Mouse (Mus musculus) forebrain, embryonic 11.5 days (tissue): ENCODE data around the gene Olfr294. TPM values are rescaled to one million over a fixed set of nuclear protein-coding genes. Genes with fewer than 3 reads are reported as not detected.

Source experiments
- ATAC-seq: fragments of 200-750 bp; cut with Nextera tagmentation; replicated peaks from 2 replicates; pipeline ENCODE4 v1.8.0; 2017; ENCODE audit warnings: moderate TSS enrichment; ENCODE audit not compliant: low FRiP score
- DNase-seq: peaks from one replicate; pipeline ENCODE4 v3.0.0-alpha.2; 2017; ENCODE audit warnings: low spot score
- H3K27ac ChIP-seq: fragments of 300-500 bp; sonication (generic); 2 replicates; pipeline ENCODE4 v1.5.1; 2014; ENCODE audit warnings: low read depth, low read length
- H3K27me3 ChIP-seq: fragments of 300-500 bp; sonication (generic); 2 replicates; pipeline ENCODE4 v1.6.1; 2014; ENCODE audit warnings: mild to moderate bottlenecking, low read length, mixed read lengths; ENCODE audit not compliant: control insufficient read depth, insufficient read depth
- H3K36me3 ChIP-seq: fragments of 300-500 bp; sonication (generic); 2 replicates; pipeline ENCODE4 v1.6.1; 2014; ENCODE audit warnings: mild to moderate bottlenecking, low read length, moderate library complexity, mixed read lengths; ENCODE audit not compliant: control insufficient read depth, insufficient read depth
- H3K4me1 ChIP-seq: fragments of 300-500 bp; sonication (generic); replicated peaks from 2 replicates; pipeline ENCODE4 v1.6.1; 2014; ENCODE audit warnings: low read length, mixed read lengths; ENCODE audit not compliant: control insufficient read depth, insufficient read depth
- H3K4me2 ChIP-seq: fragments of 300-500 bp; sonication (generic); 2 replicates; pipeline ENCODE4 v1.6.1; 2014; ENCODE audit warnings: low read depth, mild to moderate bottlenecking, low read length, moderate library complexity, mixed read lengths; ENCODE audit not compliant: severe bottlenecking
- H3K4me3 ChIP-seq: fragments of 300-500 bp; sonication (generic); 2 replicates; pipeline ENCODE4 v1.5.1; 2014; ENCODE audit warnings: low read depth, low read length
- H3K9ac ChIP-seq: fragments of 300-500 bp; sonication (generic); 2 replicates; pipeline ENCODE4 v1.6.1; 2014; ENCODE audit warnings: low read length
- H3K9me3 ChIP-seq: fragments of 300-500 bp; sonication (generic); 2 replicates; pipeline ENCODE4 v1.6.1; 2016; ENCODE audit warnings: low read length, mixed read lengths; ENCODE audit not compliant: control insufficient read depth
- WGBS: fragments of 180-500 bp; shearing (Covaris S2); extraction: QIAGEN DNeasy Blood & Tissue Kit; methylation state at CpG from one replicate; pipeline ENCODE4 v1.1.7; 2014; 5-methylcytosine and 5-hydroxymethylcytosine counted together
- polyA plus RNA-seq: library from polyadenylated mRNA; unstranded; fragments of >200 nt; fragmentation: Nextera tagmentation; extraction: Ambion mirVana; gene quantifications from 2 replicates; pipeline ENCODE4 v1.2.1, GENCODE M21; 2014

Gene Olfr294
- polyA plus RNA-seq: not detected in 2 replicates

DNA sequence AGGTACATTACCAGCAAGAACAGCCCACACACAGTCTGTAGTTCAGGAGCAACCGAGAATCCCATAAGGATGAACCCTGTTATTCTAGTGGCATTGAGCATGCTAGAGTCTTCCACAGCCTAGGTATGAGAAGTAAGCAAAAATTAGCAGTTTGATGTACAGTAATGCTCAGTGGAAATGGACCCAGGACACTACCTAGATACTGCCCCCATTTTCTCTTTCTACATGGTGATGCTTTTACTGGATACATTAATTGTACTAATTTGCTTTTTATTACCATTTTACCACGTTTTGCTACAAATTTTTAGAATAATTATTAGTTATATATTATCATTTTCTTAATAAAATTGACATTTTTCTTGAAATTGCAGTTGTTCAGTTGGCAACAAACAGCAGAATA is at the start of gene Olfr294:
TSS of gene Olfr294 (minus strand) at position 101 of the 400 bp plus-strand sequence.
- 67% methylated on average over 2 of the region's 2 CpGs for WGBS
- Histone ChIP-seq H3K4me1 (no peaks in the 10 kb centered on the region), H3K9ac (no peak within 1 kb of the TSS), H3K27ac (no peak within 1 kb of the TSS), H3K9me3 (no peaks in the 10 kb centered on the region), H3K4me2 (no peak within 1 kb of the TSS), H3K27me3 (no peaks in the 10 kb centered on the region), H3K36me3 (no peaks in the 10 kb centered on the region), H3K4me3 (no peak within 1 kb of the TSS)
- ATAC-seq: no peak
- no peak for DNase-seq

DNA sequence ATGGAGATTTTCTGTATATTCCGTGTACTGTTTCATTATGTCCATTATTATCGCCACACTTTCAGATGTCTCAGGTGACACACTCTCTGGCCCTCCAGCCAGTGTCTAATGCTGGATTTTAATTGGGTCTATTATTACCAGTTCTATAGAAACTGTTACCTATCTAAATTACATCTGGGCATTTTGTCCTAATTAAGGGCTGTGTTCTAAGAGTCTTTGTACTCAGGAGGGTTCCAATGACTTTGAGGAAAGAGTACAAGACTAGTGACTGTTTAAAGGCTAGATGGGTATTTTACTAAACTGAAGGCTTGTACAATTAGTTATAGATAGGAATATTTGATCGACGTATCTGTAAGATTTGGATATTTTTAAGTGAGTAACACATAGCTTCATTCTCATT is 32.3 kb upstream of the Olfr294 start, which contains the start of gene Olfr293:
TSS of gene Olfr293 (plus strand) at position 301 of the 400 bp plus-strand sequence.
- no peak within 1 kb of the TSS for H3K9ac ChIP-seq
- no peaks in the 10 kb centered on the region for H3K27me3 ChIP-seq
- H3K27ac ChIP-seq: no peak within 1 kb of the TSS
- H3K4me1 ChIP-seq: no peaks in the 10 kb centered on the region
- DNase-seq (no peak), ATAC-seq (no peak)
- WGBS: 92% methylated on average over 4 of the region's 4 CpGs
- H3K4me2 ChIP-seq: no peak within 1 kb of the TSS
- H3K36me3 ChIP-seq: no peaks in the 10 kb centered on the region
- no peak within 1 kb of the TSS for H3K4me3 ChIP-seq
- H3K9me3 ChIP-seq: no peaks in the 10 kb centered on the region

DNA sequence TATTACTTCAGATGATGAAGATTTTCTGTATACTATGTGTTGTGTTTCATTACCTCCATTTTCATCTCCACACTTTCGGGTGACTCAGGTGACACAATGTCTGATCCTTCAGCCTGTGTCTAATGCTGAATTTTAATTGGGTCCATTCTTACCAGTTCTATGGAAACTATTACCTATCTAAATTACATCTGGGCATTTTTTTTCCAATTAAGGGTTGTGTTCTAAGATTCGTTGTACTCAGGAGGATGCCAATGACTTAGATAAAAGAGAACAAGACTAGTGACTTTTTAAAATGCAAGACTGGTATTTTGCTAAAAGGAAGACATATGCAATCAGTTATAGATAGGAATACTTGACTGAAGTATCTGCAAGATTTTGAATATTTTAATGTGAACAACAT is 32.9 kb downstream of the Olfr294 start, which contains the start of gene Olfr295:
TSS of gene Olfr295 (plus strand) at position 301 of the 400 bp plus-strand sequence.
- ATAC-seq (no peak), DNase-seq (no peak)
- 86% methylated on average over 2 of the region's 2 CpGs for WGBS
- no peak within 1 kb of the TSS for H3K27ac ChIP-seq
- H3K9me3 ChIP-seq: no peaks in the 10 kb centered on the region
- H3K4me2 ChIP-seq: no peak within 1 kb of the TSS
- no peak within 1 kb of the TSS for H3K4me3 ChIP-seq
- H3K27me3 ChIP-seq: no peaks in the 10 kb centered on the region
- H3K4me1 ChIP-seq: no peaks in the 10 kb centered on the region
- H3K36me3 ChIP-seq: no peaks in the 10 kb centered on the region
- H3K9ac ChIP-seq: no peak within 1 kb of the TSS

Other genes with a start within 250 kb of the Olfr294 start
- not detected in 2 replicates for gene Olfr305, start 249.7 kb downstream of the Olfr294 start, polyA plus RNA-seq
- gene Olfr304, start 230.0 kb downstream of the Olfr294 start, polyA plus RNA-seq: not detected in 2 replicates
- gene Olfr303, start 218.9 kb downstream of the Olfr294 start, polyA plus RNA-seq: not detected in 2 replicates
- not detected in 2 replicates for gene Olfr301, start 212.8 kb downstream of the Olfr294 start, polyA plus RNA-seq
- gene Olfr299, start 156.7 kb downstream of the Olfr294 start, polyA plus RNA-seq: not detected in 2 replicates
- gene Olfr298, start 124.2 kb downstream of the Olfr294 start, polyA plus RNA-seq: not detected in 2 replicates
- not detected in 2 replicates for gene Olfr297, start 96.7 kb downstream of the Olfr294 start, polyA plus RNA-seq
- not detected in 2 replicates for gene Olfr295, start 32.8 kb downstream of the Olfr294 start, polyA plus RNA-seq
- gene Olfr293, start 32.4 kb upstream of the Olfr294 start, polyA plus RNA-seq: not detected in 2 replicates
- not detected in 2 replicates for gene Olfr292, start 71.7 kb upstream of the Olfr294 start, polyA plus RNA-seq
- 0.12 and 0.13 TPM in 2 replicates for gene Folh1, start 159.3 kb upstream of the Olfr294 start, polyA plus RNA-seq
- gene Vmn2r77, start 178.4 kb upstream of the Olfr294 start, polyA plus RNA-seq: not detected in 2 replicates